Mouse (Mus musculus): Measurements from ENCODE around the gene Men1.

- TF ChIP-seq CTCF (IDR thresholded peaks at IDR 0.05; ENCODE audit: extremely low read depth, insufficient read length, insufficient replicate concordance, low read depth, low read length) (no peak), POLR2A (IDR thresholded peaks at IDR 0.05; ENCODE audit: low read depth, low read length) (no peak)
These were observed 7.6 kb downstream of the Men1 start for GRCm38 (mm10) chr19:6342276-6342933.
